Mouse (Mus musculus): ENCODE data around the gene Olfr812. TPM values are rescaled to one million over a fixed set of nuclear protein-coding genes. Genes with fewer than 3 reads are reported as not detected.
"Not testable (repeated sequence)": the region's sequence is repeated elsewhere in the genome, so short reads cannot be mapped to it uniquely, and the experiment has no call there.

Gene Olfr812
- polyA plus RNA-seq (2014; fragmentation: Nextera tagmentation; extraction: Ambion mirVana) = not detected in 2 replicates

- Histone ChIP-seq H3K27ac (ENCODE audit: low read depth, low read length) (no peak within 1 kb of the TSS), H3K36me3 (ENCODE audit: control insufficient read depth, insufficient read depth, low read length) (no peaks in the 10 kb centered on the region), H3K4me3 (ENCODE audit: low read depth, low read length) (no peak within 1 kb of the TSS), H3K9ac (ENCODE audit: low read length) (no peak within 1 kb of the TSS), H3K4me2 (ENCODE audit: low read length) (no peak within 1 kb of the TSS), H3K4me1 (ENCODE audit: control insufficient read depth, insufficient read depth, low read length) (no peaks in the 10 kb centered on the region), H3K9me3 (replicated peaks; ENCODE audit: control insufficient read depth, low read length) (no peaks in the 10 kb centered on the region), H3K27me3 (replicated peaks; ENCODE audit: control insufficient read depth, insufficient read depth, low read length) (no peaks in the 10 kb centered on the region)
- ATAC-seq = no peak
- DNase-seq (ENCODE audit: low spot score) = no peak
- WGBS = 73% methylated on average over 1 of the region's 1 CpGs
These were observed at the start of gene Olfr812 for GRCm38 (mm10) chr10:129845994-129846393. Olfr812 (minus strand) TSS chr10:129846094.

- Histone ChIP-seq H3K27ac (ENCODE audit: low read depth, low read length) (no peak overlapping the region), H3K9me3 (replicated peaks; ENCODE audit: control insufficient read depth, low read length) (no peaks in the 10 kb centered on the region), H3K4me3 (ENCODE audit: low read depth, low read length) (no peak overlapping the region), H3K36me3 (ENCODE audit: control insufficient read depth, insufficient read depth, low read length) (no peaks in the 10 kb centered on the region), H3K4me1 (ENCODE audit: control insufficient read depth, insufficient read depth, low read length) (no peaks in the 10 kb centered on the region), H3K9ac (ENCODE audit: low read length) (no peak overlapping the region), H3K4me2 (ENCODE audit: low read length) (no peak overlapping the region), H3K27me3 (replicated peaks; ENCODE audit: control insufficient read depth, insufficient read depth, low read length) (no peaks in the 10 kb centered on the region)
- WGBS = 93% methylated on average over 7 of the region's 7 CpGs
- ATAC-seq (no peak), DNase-seq (ENCODE audit: low spot score) (no peak)
These were observed 40.0 kb upstream of the Olfr812 start for GRCm38 (mm10) chr10:129885934-129886333.

GRCm38 (mm10) chr10:129885496-129885895, 39.6 kb upstream of the Olfr812 start:
- WGBS = 87% methylated on average over 6 of the region's 6 CpGs
- not testable (repeated sequence) for H3K4me3 ChIP-seq (ENCODE audit: low read depth, low read length); H3K4me1 ChIP-seq (ENCODE audit: control insufficient read depth, insufficient read depth, low read length); H3K27me3 ChIP-seq (replicated peaks; ENCODE audit: control insufficient read depth, insufficient read depth, low read length); DNase-seq (ENCODE audit: low spot score); H3K9ac ChIP-seq (ENCODE audit: low read length); H3K27ac ChIP-seq (ENCODE audit: low read depth, low read length); ATAC-seq; H3K9me3 ChIP-seq (replicated peaks; ENCODE audit: control insufficient read depth, low read length); H3K36me3 ChIP-seq (ENCODE audit: control insufficient read depth, insufficient read depth, low read length); H3K4me2 ChIP-seq (ENCODE audit: low read length)

- not testable (repeated sequence) for H3K4me1 ChIP-seq (ENCODE audit: control insufficient read depth, insufficient read depth, low read length); H3K9ac ChIP-seq (ENCODE audit: low read length); ATAC-seq; H3K27ac ChIP-seq (ENCODE audit: low read depth, low read length); H3K4me2 ChIP-seq (ENCODE audit: low read length); H3K36me3 ChIP-seq (ENCODE audit: control insufficient read depth, insufficient read depth, low read length); H3K27me3 ChIP-seq (replicated peaks; ENCODE audit: control insufficient read depth, insufficient read depth, low read length); H3K4me3 ChIP-seq (ENCODE audit: low read depth, low read length); DNase-seq (ENCODE audit: low spot score); H3K9me3 ChIP-seq (replicated peaks; ENCODE audit: control insufficient read depth, low read length)
- WGBS = no CpG with 5 or more reads among the region's 1 CpGs
These were observed 33.9 kb upstream of the Olfr812 start, which contains the start of gene Olfr814 for GRCm38 (mm10) chr10:129879751-129880150. Olfr814 (minus strand) TSS chr10:129879851.

GRCm38 (mm10) chr10:129855067-129855466, 9.2 kb upstream of the Olfr812 start, which contains the start of gene Olfr813:
Olfr813 (plus strand) TSS chr10:129855367.
- DNase-seq (ENCODE audit: low spot score) = no peak
- ATAC-seq = no peak
- no peak within 1 kb of the TSS for H3K9ac ChIP-seq (ENCODE audit: low read length)
- no peaks in the 10 kb centered on the region for H3K9me3 ChIP-seq (replicated peaks; ENCODE audit: control insufficient read depth, low read length)
- H3K36me3 ChIP-seq (ENCODE audit: control insufficient read depth, insufficient read depth, low read length) = no peaks in the 10 kb centered on the region
- no peak within 1 kb of the TSS for H3K4me3 ChIP-seq (ENCODE audit: low read depth, low read length)
- no peak within 1 kb of the TSS for H3K27ac ChIP-seq (ENCODE audit: low read depth, low read length)
- H3K4me2 ChIP-seq (ENCODE audit: low read length) = no peak within 1 kb of the TSS
- H3K4me1 ChIP-seq (ENCODE audit: control insufficient read depth, insufficient read depth, low read length) = no peaks in the 10 kb centered on the region
- H3K27me3 ChIP-seq (replicated peaks; ENCODE audit: control insufficient read depth, insufficient read depth, low read length) = no peaks in the 10 kb centered on the region

GRCm38 (mm10) chr10:129847343-129847742, 1.4 kb upstream of the Olfr812 start:
- Histone ChIP-seq H3K9ac (ENCODE audit: low read length) (no peak overlapping the region), H3K27ac (ENCODE audit: low read depth, low read length) (no peak overlapping the region), H3K4me2 (ENCODE audit: low read length) (no peak overlapping the region), H3K27me3 (replicated peaks; ENCODE audit: control insufficient read depth, insufficient read depth, low read length) (no peaks in the 10 kb centered on the region), H3K4me1 (ENCODE audit: control insufficient read depth, insufficient read depth, low read length) (no peaks in the 10 kb centered on the region), H3K4me3 (ENCODE audit: low read depth, low read length) (no peak overlapping the region), H3K9me3 (replicated peaks; ENCODE audit: control insufficient read depth, low read length) (no peaks in the 10 kb centered on the region), H3K36me3 (ENCODE audit: control insufficient read depth, insufficient read depth, low read length) (no peaks in the 10 kb centered on the region)
- 9% methylated on average over 1 of the region's 1 CpGs for WGBS
- DNase-seq (ENCODE audit: low spot score) (no peak), ATAC-seq (peak; percentile 46; the same call in 1 of the 2 replicates)

GRCm38 (mm10) chr10:129804296-129804695, 41.6 kb downstream of the Olfr812 start, which contains the start of gene Olfr811:
Olfr811 (minus strand) TSS chr10:129804396.
- no peaks in the 10 kb centered on the region for H3K4me1 ChIP-seq (ENCODE audit: control insufficient read depth, insufficient read depth, low read length)
- DNase-seq (ENCODE audit: low spot score) = no peak
- H3K9ac ChIP-seq (ENCODE audit: low read length) = no peak within 1 kb of the TSS
- 88% methylated on average over 4 of the region's 4 CpGs for WGBS
- no peaks in the 10 kb centered on the region for H3K9me3 ChIP-seq (replicated peaks; ENCODE audit: control insufficient read depth, low read length)
- no peaks in the 10 kb centered on the region for H3K27me3 ChIP-seq (replicated peaks; ENCODE audit: control insufficient read depth, insufficient read depth, low read length)
- no peaks in the 10 kb centered on the region for H3K36me3 ChIP-seq (ENCODE audit: control insufficient read depth, insufficient read depth, low read length)
- no peak for ATAC-seq
- H3K4me2 ChIP-seq (ENCODE audit: low read length) = no peak within 1 kb of the TSS
- H3K27ac ChIP-seq (ENCODE audit: low read depth, low read length) = no peak within 1 kb of the TSS
- H3K4me3 ChIP-seq (ENCODE audit: low read depth, low read length) = no peak within 1 kb of the TSS

- no peak within 1 kb of the TSS for H3K4me2 ChIP-seq (ENCODE audit: low read length)
- no peaks in the 10 kb centered on the region for H3K36me3 ChIP-seq (ENCODE audit: control insufficient read depth, insufficient read depth, low read length)
- no peaks in the 10 kb centered on the region for H3K27me3 ChIP-seq (replicated peaks; ENCODE audit: control insufficient read depth, insufficient read depth, low read length)
- DNase-seq (ENCODE audit: low spot score) (no peak), ATAC-seq (no peak)
- H3K9me3 ChIP-seq (replicated peaks; ENCODE audit: control insufficient read depth, low read length) = no peaks in the 10 kb centered on the region
- H3K4me3 ChIP-seq (ENCODE audit: low read depth, low read length) = no peak within 1 kb of the TSS
- no peaks in the 10 kb centered on the region for H3K4me1 ChIP-seq (ENCODE audit: control insufficient read depth, insufficient read depth, low read length)
- no peak within 1 kb of the TSS for H3K27ac ChIP-seq (ENCODE audit: low read depth, low read length)
- H3K9ac ChIP-seq (ENCODE audit: low read length) = no peak within 1 kb of the TSS
These were observed 51.1 kb downstream of the Olfr812 start, which contains the start of gene Olfr810 for GRCm38 (mm10) chr10:129794817-129795216. Olfr810 (minus strand) TSS chr10:129794917.
